Mouse (Mus musculus) heart, postnatal 0 days (tissue): ENCODE results near the gene Abr. TPM values are rescaled to one million over a fixed set of nuclear protein-coding genes. Genes with fewer than 3 reads are reported as not detected.

Source experiments
- ATAC-seq: fragments of 200-750 bp; cut with Nextera tagmentation; 2 replicates; pipeline ENCODE4 v1.8.0; 2017; ENCODE audit warnings: low read depth, moderate number of reproducible peaks, moderate library complexity; ENCODE audit not compliant: insufficient read depth
- DNase-seq: peaks from one replicate; pipeline ENCODE4 v3.0.0-alpha.2; 2016; ENCODE audit warnings: low spot score
- H3K27ac ChIP-seq: fragments of 300-500 bp; sonication (generic); 2 replicates; pipeline ENCODE4 v1.5.1; 2014; ENCODE audit warnings: low read depth, mild to moderate bottlenecking
- H3K27me3 ChIP-seq: fragments of 300-500 bp; sonication (generic); 2 replicates; pipeline ENCODE4 v1.6.1; 2014; ENCODE audit warnings: low read length, mixed read lengths; ENCODE audit not compliant: control insufficient read depth, insufficient read depth
- H3K36me3 ChIP-seq: fragments of 300-500 bp; sonication (generic); replicated peaks from 2 replicates; pipeline ENCODE4 v1.6.1; 2014; ENCODE audit warnings: low read length, mixed read lengths; ENCODE audit not compliant: control insufficient read depth, insufficient read depth
- H3K4me1 ChIP-seq: fragments of 300-500 bp; sonication (generic); 2 replicates; pipeline ENCODE4 v1.6.1; 2014; ENCODE audit warnings: antibody characterized with exemption; ENCODE audit not compliant: control insufficient read depth, insufficient read depth
- H3K4me2 ChIP-seq: fragments of 300-500 bp; sonication (generic); 2 replicates; pipeline ENCODE4 v1.6.1; 2014; ENCODE audit warnings: low read depth, mild to moderate bottlenecking, low read length, moderate library complexity
- H3K4me3 ChIP-seq: fragments of 300-500 bp; sonication (generic); 2 replicates; pipeline ENCODE4 v1.5.1; 2014; ENCODE audit warnings: low read depth, low read length
- H3K9ac ChIP-seq: fragments of 300-500 bp; sonication (generic); replicated peaks from 2 replicates; pipeline ENCODE4 v1.6.1; 2014; ENCODE audit warnings: low read depth, low read length, mixed read lengths
- H3K9me3 ChIP-seq: fragments of 300-500 bp; sonication (generic); replicated peaks from 2 replicates; pipeline ENCODE4 v1.6.1; 2016; ENCODE audit warnings: low read length; ENCODE audit not compliant: control insufficient read depth
- CTCF ChIP-seq: IDR thresholded peaks from 2 replicates; pipeline ENCODE4 v1.5.1; 2016; ENCODE audit warnings: antibody characterized with exemption, control low read depth, low read depth
- EP300 ChIP-seq: IDR thresholded peaks from 2 replicates; pipeline ENCODE4 v1.6.1; 2016; ENCODE audit warnings: antibody characterized with exemption, low read depth
- WGBS: fragments of 180-500 bp; shearing (Covaris S2); extraction: QIAGEN DNeasy Blood & Tissue Kit; methylation state at CpG from one replicate; pipeline ENCODE4 v1.1.7; 2014; 5-methylcytosine and 5-hydroxymethylcytosine counted together
- polyA plus RNA-seq: library from polyadenylated mRNA; unstranded; fragments of >200 nt; fragmentation: Nextera tagmentation; extraction: Ambion mirVana; gene quantifications from 2 replicates; pipeline ENCODE4 v1.2.1, GENCODE M21; 2015
- total RNA-seq: library from RNA; depleted of rRNA; stranded (reverse); fragments of >200 nt; gene quantifications from 2 replicates; pipeline ENCODE4 v1.2.3, GENCODE M21; 2014; ENCODE audit warnings: low replicate concordance

Abr gene
- total and polyA plus RNA-seq, 2 experiments from 2014 or later = 14.1 to 48.9 TPM

DNA sequence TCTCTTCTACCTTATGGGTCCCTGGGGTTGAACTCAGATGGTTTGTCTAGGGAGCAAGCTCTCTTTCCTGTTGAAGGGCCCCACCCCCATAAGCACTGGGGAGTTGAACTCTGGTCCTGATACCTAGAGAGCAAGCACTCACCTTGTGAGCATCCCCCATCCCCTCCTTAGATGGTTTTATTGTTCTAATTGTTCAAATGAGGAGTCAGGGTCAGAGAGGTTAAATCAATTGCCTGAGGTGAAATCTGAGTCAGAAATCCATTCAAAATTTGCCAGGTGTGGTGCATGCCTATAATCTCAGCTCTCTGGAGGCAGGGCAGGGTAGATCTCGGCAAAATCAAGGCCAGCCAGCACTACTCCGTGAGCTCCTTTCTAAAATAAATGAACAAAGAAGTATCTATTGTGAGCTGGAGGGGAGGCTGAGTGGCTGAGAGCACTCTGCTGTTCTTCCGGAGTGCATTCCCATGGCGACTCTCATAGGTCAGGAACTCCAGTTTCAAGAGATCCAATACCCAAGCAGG lies 35.4 kb upstream of the Abr start:
- no peak overlapping the region for H3K4me3 ChIP-seq
- no peak overlapping the region for H3K4me2 ChIP-seq
- no peak overlapping the region for H3K9ac ChIP-seq
- no peaks in the 10 kb centered on the region for H3K4me1 ChIP-seq
- ATAC-seq (no peak), DNase-seq (no peak)
- no peaks in the 10 kb centered on the region for H3K27me3 ChIP-seq
- 39% methylated on average over 4 of the region's 4 CpGs for WGBS
- no peaks in the 10 kb centered on the region for H3K36me3 ChIP-seq
- no peak for TF ChIP-seq EP300
- TF ChIP-seq CTCF = no peak
- no peaks in the 10 kb centered on the region for H3K9me3 ChIP-seq
- H3K27ac ChIP-seq = no peak overlapping the region

DNA sequence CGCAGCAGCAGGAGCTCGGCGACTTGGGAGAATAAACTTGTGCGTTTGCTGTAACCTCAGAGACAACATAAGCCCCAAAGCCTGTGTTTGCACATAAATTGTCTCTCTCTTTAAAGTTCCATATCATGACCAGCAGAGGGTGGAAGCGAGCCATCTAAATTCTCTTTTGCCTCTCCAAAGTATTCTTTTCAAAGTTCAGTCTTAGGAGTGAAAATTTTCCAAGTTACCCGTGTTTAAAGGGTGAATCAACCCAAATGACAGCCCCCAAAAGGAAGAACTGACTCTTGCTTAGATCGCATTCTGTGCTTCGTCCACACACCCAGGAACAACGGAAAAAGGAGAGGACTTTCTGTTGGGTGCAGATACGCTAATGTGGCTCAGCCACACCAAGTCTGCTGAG lies 33.0 kb upstream of the Abr start:
- H3K4me3 ChIP-seq = no peak overlapping the region
- H3K27ac ChIP-seq = no peak overlapping the region
- no peak overlapping the region for H3K9ac ChIP-seq
- H3K4me2 ChIP-seq = peak overlapping the region; percentile 41
- no peaks in the 10 kb centered on the region for H3K36me3 ChIP-seq
- DNase-seq (peak; percentile 49), ATAC-seq (no peak)
- 4% methylated on average over 10 of the region's 10 CpGs for WGBS
- H3K27me3 ChIP-seq = no peaks in the 10 kb centered on the region
- no peak for TF ChIP-seq EP300
- peak; percentile 64 for TF ChIP-seq CTCF
- H3K9me3 ChIP-seq = no peaks in the 10 kb centered on the region
- no peaks in the 10 kb centered on the region for H3K4me1 ChIP-seq

DNA sequence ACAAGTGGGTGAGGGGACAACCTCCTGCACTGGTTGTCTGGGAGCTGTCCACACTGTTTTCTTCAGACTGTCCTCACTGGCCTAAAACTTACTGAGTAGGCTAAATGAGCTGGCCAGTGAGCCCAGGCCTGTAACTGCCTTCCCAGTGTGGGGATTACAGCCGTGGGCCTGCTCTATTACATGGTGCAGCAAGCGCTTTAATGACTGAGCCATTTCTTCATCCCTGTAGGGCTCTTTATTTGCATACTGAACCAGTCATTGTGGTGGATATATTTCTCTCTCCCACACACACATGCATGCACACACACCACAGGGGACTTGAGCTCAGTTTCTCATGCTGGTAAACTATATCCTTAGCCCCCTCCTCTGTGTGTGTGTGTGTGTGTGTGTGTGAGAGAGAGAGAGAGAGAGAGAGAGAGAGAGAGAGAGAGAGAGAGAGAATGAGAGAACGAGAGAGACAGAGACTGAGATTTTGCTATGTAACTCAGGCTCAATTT lies 30.8 kb upstream of the Abr start:
- ATAC-seq = no peak
- TF ChIP-seq EP300 = no peak
- TF ChIP-seq CTCF = no peak
- 65% methylated on average over 3 of the region's 3 CpGs for WGBS
- no peaks in the 10 kb centered on the region for H3K36me3 ChIP-seq
- H3K27ac ChIP-seq = no peak overlapping the region
- DNase-seq = no peak
- H3K4me3 ChIP-seq = no peak overlapping the region
- peaks cover under 1% of the 10 kb centered on the region; the same call in 1 of the 2 replicates for H3K4me1 ChIP-seq
- no peak overlapping the region for H3K9ac ChIP-seq
- no peak overlapping the region for H3K4me2 ChIP-seq
- H3K27me3 ChIP-seq = no peaks in the 10 kb centered on the region
- H3K9me3 ChIP-seq = no peaks in the 10 kb centered on the region

DNA sequence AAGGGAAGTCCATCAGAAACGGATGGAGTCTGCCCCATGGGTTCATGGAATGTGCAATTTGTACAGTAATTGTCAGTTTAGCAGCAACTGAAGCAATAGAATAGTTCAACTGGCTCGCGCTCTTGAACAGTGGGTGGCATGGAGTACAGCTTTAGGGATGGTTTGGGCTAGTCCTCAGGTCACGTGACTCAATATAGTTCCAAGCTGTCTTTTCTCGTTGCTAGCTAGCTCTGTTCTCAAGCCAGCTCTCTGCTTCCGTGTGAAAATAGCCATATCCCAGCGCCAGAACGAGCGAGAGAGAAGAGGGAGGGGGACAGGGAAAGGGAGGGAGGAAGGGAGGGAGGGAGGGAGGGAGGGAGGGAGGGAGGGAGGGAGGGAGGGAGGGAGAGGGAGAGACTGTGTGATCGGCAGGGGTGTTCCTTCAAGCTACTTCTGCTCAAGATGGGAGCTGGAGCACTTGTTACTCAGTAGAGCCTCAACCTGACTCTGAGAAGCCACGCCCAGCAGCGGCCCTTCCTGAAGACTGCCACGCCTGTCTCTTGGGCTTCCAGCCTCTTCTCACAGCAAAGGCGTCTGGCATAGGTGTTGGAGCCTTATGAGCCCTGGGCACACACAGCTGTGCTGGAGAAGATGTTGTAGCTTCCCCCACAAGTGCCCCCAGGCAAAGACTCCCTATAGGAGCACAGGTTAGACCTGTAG lies 28.9 kb upstream of the Abr start:
- no peaks in the 10 kb centered on the region for H3K9me3 ChIP-seq
- no peaks in the 10 kb centered on the region for H3K27me3 ChIP-seq
- WGBS = 51% methylated on average over 11 of the region's 14 CpGs
- H3K27ac ChIP-seq = no peak overlapping the region
- TF ChIP-seq EP300 (no peak), CTCF (no peak)
- no peaks in the 10 kb centered on the region for H3K36me3 ChIP-seq
- no peak for ATAC-seq
- peaks cover 6% of the 10 kb centered on the region; the same call in 1 of the 2 replicates for H3K4me1 ChIP-seq
- DNase-seq = no peak
- H3K4me2 ChIP-seq = no peak overlapping the region
- no peak overlapping the region for H3K4me3 ChIP-seq
- no peak overlapping the region for H3K9ac ChIP-seq

DNA sequence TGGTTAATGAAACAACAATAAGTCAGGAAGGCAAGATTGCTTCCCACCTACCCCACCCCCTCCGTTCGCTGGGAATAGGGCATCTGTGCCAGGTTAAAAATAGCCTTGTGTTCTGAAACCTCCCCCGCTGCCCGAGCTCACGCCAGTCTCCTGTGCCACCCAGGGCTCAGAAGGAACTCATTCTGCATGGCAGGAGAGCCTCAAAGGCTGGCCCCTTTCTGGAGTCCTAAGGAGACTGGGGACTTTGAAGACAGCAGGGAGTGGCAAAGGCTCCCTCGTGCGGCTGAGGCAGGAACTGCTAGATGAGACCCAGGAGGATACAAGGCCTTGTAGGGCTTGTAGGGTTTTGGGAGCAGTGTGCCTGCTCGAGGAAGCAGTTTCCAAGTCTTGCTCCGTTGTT lies 25.4 kb upstream of the Abr start:
- Histone ChIP-seq H3K4me3 (peak overlapping the region; percentile 15), H3K9me3 (no peaks in the 10 kb centered on the region), H3K27me3 (peaks cover 8% of the 10 kb centered on the region; the same call in 1 of the 2 replicates), H3K4me2 (peak overlapping the region; percentile 55), H3K9ac (no peak overlapping the region), H3K4me1 (peaks cover 6% of the 10 kb centered on the region; the same call in 1 of the 2 replicates), H3K36me3 (no peaks in the 10 kb centered on the region), H3K27ac (peak overlapping the region; percentile 46; the same call in 1 of the 2 replicates)
- ATAC-seq (peak; percentile 71), DNase-seq (peak; percentile 65)
- WGBS = under 1% methylated on average over 9 of the region's 9 CpGs
- no peak for TF ChIP-seq EP300
- TF ChIP-seq CTCF = peak; percentile 67

DNA sequence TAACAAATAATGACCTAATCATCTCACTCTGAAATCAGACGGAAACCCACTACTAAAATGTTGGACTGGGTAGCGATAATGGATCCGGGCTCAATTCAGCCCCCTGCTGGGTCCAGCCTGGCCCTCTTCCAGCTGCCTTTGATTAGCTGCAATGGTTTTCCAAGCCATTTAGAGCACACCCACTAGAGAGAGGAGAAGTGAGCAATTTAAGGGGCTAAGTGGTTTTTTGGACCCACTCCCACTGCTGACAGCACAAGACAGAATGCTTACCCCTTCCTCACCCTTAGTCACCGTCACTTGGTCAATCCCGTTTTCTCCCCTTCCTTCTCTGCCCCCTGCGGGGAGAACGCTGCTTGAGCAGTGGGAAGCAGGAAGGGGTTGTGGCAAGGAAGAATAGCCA lies 24.9 kb upstream of the Abr start:
- DNase-seq = no peak
- TF ChIP-seq CTCF (0 out of 2 replicates have a peak, but pooled peaks have one; percentile 15), EP300 (no peak)
- peaks cover 8% of the 10 kb centered on the region; the same call in 1 of the 2 replicates for H3K27me3 ChIP-seq

More for the DNA sequence above, 24.9 kb upstream of the Abr start:
- ATAC-seq = no peak
- H3K9me3 ChIP-seq = no peaks in the 10 kb centered on the region
- H3K4me2 ChIP-seq = peak overlapping the region; percentile 55
- H3K4me3 ChIP-seq = peak overlapping the region; percentile 15
- H3K9ac ChIP-seq = no peak overlapping the region
- no peak overlapping the region for H3K27ac ChIP-seq
- H3K36me3 ChIP-seq = no peaks in the 10 kb centered on the region
- peaks cover 6% of the 10 kb centered on the region; the same call in 1 of the 2 replicates for H3K4me1 ChIP-seq
- 6% methylated on average over 7 of the region's 7 CpGs for WGBS
